Mouse (Mus musculus) macrophage (primary cell): Measurements from ENCODE around the gene Dapk1. TPM values are rescaled to one million over a fixed set of nuclear protein-coding genes. Genes with fewer than 3 reads are reported as not detected.
"Not testable (repeated sequence)": the region's sequence is repeated elsewhere in the genome, so short reads cannot be mapped to it uniquely, and the experiment has no call there.

Source experiments
- H3K27ac ChIP-seq: fragments of 350-480 bp; formaldehyde crosslinking; 2 replicates; pipeline ENCODE4 v1.9.0; 2021
- H3K36me3 ChIP-seq: fragments of 350-480 bp; formaldehyde crosslinking; 2 replicates; pipeline ENCODE4 v1.9.0; 2021; ENCODE audit errors: inconsistent target
- H3K4me3 ChIP-seq: fragments of 350-480 bp; formaldehyde crosslinking; 2 replicates; pipeline ENCODE4 v1.9.0; 2021; ENCODE audit errors: inconsistent target
- H3K79me2 ChIP-seq: fragments of 350-480 bp; formaldehyde crosslinking; 2 replicates; pipeline ENCODE4 v1.9.0; 2021; ENCODE audit errors: inconsistent target
- WGBS: methylation state at CpG from one replicate; pipeline ENCODE4 v1.1.7; 2026; ENCODE audit warnings: inconsistent platforms; ENCODE audit not compliant: missing documents; 5-methylcytosine and 5-hydroxymethylcytosine counted together
- polyA plus RNA-seq: library from polyadenylated mRNA; stranded (reverse); fragments of 250-400 nt; gene quantifications from 3 replicates; pipeline ENCODE4 v1.2.4, GENCODE M21; 2018; ENCODE audit warnings: inconsistent platforms

Dapk1 gene
- polyA plus RNA-seq, 1 experiment from 2014 or later = 7.9 TPM

GRCm38 (mm10) chr13:60607411-60607810 is 5.7 kb downstream of the Dapk1 start:
- peaks cover 71% of the 10 kb centered on the region for H3K79me2 ChIP-seq
- H3K36me3 ChIP-seq = no peaks in the 10 kb centered on the region
- no peak overlapping the region for H3K27ac ChIP-seq
- no peak overlapping the region for H3K4me3 ChIP-seq
- WGBS = 94% methylated on average over 8 of the region's 8 CpGs

- H3K4me3 ChIP-seq = no peak overlapping the region
- H3K27ac ChIP-seq = no peak overlapping the region
- no peaks in the 10 kb centered on the region for H3K36me3 ChIP-seq
- peaks cover 61% of the 10 kb centered on the region for H3K79me2 ChIP-seq
- 83% methylated on average over 7 of the region's 8 CpGs for WGBS
These were observed 6.8 kb downstream of the Dapk1 start for GRCm38 (mm10) chr13:60608411-60609046.

GRCm38 (mm10) chr13:60609234-60609633 is 7.5 kb downstream of the Dapk1 start:
- WGBS = 91% methylated on average over 4 of the region's 4 CpGs
- Histone ChIP-seq H3K4me3 (no peak overlapping the region), H3K36me3 (no peaks in the 10 kb centered on the region), H3K79me2 (peaks cover 59% of the 10 kb centered on the region), H3K27ac (no peak overlapping the region)

- Histone ChIP-seq H3K4me3 (no peak overlapping the region), H3K27ac (no peak overlapping the region), H3K79me2 (peaks cover 57% of the 10 kb centered on the region), H3K36me3 (no peaks in the 10 kb centered on the region)
- 87% methylated on average over 4 of the region's 6 CpGs for WGBS
These were observed 8.8 kb downstream of the Dapk1 start for GRCm38 (mm10) chr13:60610558-60610957.

GRCm38 (mm10) chr13:60610971-60611370 is 9.2 kb downstream of the Dapk1 start:
- not testable (repeated sequence) for H3K36me3 ChIP-seq, H3K27ac ChIP-seq, H3K4me3 ChIP-seq
- 91% methylated on average over 5 of the region's 6 CpGs for whole genome bisulfite sequencing
- H3K79me2 ChIP-seq = peaks cover 57% of the 10 kb centered on the region

- 9% methylated on average over 3 of the region's 3 CpGs for WGBS
- Histone ChIP-seq H3K27ac (no peak overlapping the region), H3K79me2 (peaks cover 57% of the 10 kb centered on the region), H3K4me3 (no peak overlapping the region), H3K36me3 (no peaks in the 10 kb centered on the region)
These were observed 10.4 kb downstream of the Dapk1 start for GRCm38 (mm10) chr13:60612160-60612559.

GRCm38 (mm10) chr13:60614154-60614553 is 12.4 kb downstream of the Dapk1 start:
- H3K4me3 ChIP-seq = no peak overlapping the region
- H3K79me2 ChIP-seq = peaks cover 49% of the 10 kb centered on the region; the same call in 1 of the 2 replicates
- 94% methylated on average over 8 of the region's 8 CpGs for WGBS
- no peaks in the 10 kb centered on the region for H3K36me3 ChIP-seq
- H3K27ac ChIP-seq = no peak overlapping the region

- peaks cover 45% of the 10 kb centered on the region; the same call in 1 of the 2 replicates for H3K79me2 ChIP-seq
- no peak overlapping the region for H3K27ac ChIP-seq
- H3K4me3 ChIP-seq = no peak overlapping the region
- 69% methylated on average over 13 of the region's 15 CpGs for WGBS
- no peaks in the 10 kb centered on the region for H3K36me3 ChIP-seq
These were observed 13.4 kb downstream of the Dapk1 start for GRCm38 (mm10) chr13:60615057-60615650.

- WGBS = 97% methylated on average over 6 of the region's 6 CpGs
- Histone ChIP-seq H3K79me2 (peaks cover 45% of the 10 kb centered on the region; the same call in 1 of the 2 replicates), H3K4me3 (no peak overlapping the region), H3K27ac (no peak overlapping the region), H3K36me3 (no peaks in the 10 kb centered on the region)
These were observed 14.3 kb downstream of the Dapk1 start for GRCm38 (mm10) chr13:60616036-60616435.

- Histone ChIP-seq H3K27ac (no peak overlapping the region), H3K36me3 (no peaks in the 10 kb centered on the region), H3K4me3 (no peak overlapping the region), H3K79me2 (peaks cover 66% of the 10 kb centered on the region)
- 85% methylated on average over 9 of the region's 9 CpGs for WGBS
These were observed 16.5 kb downstream of the Dapk1 start for GRCm38 (mm10) chr13:60618287-60618686.

GRCm38 (mm10) chr13:60619723-60620122 is 18.0 kb downstream of the Dapk1 start:
- WGBS = 81% methylated on average over 4 of the region's 6 CpGs
- no peaks in the 10 kb centered on the region for H3K36me3 ChIP-seq
- no peak overlapping the region for H3K27ac ChIP-seq
- no peak overlapping the region for H3K4me3 ChIP-seq
- H3K79me2 ChIP-seq = peaks cover 72% of the 10 kb centered on the region

GRCm38 (mm10) chr13:60621411-60621965 is 19.7 kb downstream of the Dapk1 start:
- H3K27ac ChIP-seq = peak overlapping the region; percentile 59; the same call in 1 of the 2 replicates
- H3K36me3 ChIP-seq = no peaks in the 10 kb centered on the region
- no peak overlapping the region for H3K4me3 ChIP-seq
- peaks cover 73% of the 10 kb centered on the region for H3K79me2 ChIP-seq
- 96% methylated on average over 4 of the region's 4 CpGs for WGBS

GRCm38 (mm10) chr13:60625581-60625980 is 23.8 kb downstream of the Dapk1 start:
- WGBS = 93% methylated on average over 7 of the region's 7 CpGs
- Histone ChIP-seq H3K4me3 (no peak overlapping the region), H3K27ac (no peak overlapping the region), H3K79me2 (peaks cover 83% of the 10 kb centered on the region), H3K36me3 (no peaks in the 10 kb centered on the region)

- Histone ChIP-seq H3K79me2 (peaks cover 80% of the 10 kb centered on the region), H3K27ac (peak overlapping the region; percentile 45), H3K36me3 (no peaks in the 10 kb centered on the region), H3K4me3 (no peak overlapping the region)
- 72% methylated on average over 15 of the region's 15 CpGs for WGBS
These were observed 26.3 kb downstream of the Dapk1 start for GRCm38 (mm10) chr13:60627843-60628656.

- Histone ChIP-seq H3K27ac (peak overlapping the region; percentile 45), H3K36me3 (no peaks in the 10 kb centered on the region), H3K4me3 (no peak overlapping the region), H3K79me2 (peaks cover 75% of the 10 kb centered on the region)
- 94% methylated on average over 2 of the region's 2 CpGs for WGBS
These were observed 26.9 kb downstream of the Dapk1 start for GRCm38 (mm10) chr13:60628657-60628950.
